Mouse (Mus musculus) heart, embryonic 12.5 days (tissue): ENCODE measurements at regions not wholly inside any gene's neighbourhood (a gene's known extent, or its start where the extent isn't known, plus 50 kb on each side); places are given as distances from the start of the nearest gene placed in this dataset.

Source experiments
- ATAC-seq: fragments of 200-750 bp; cut with Nextera tagmentation; 2 replicates; pipeline ENCODE4 v1.8.0; 2017; ENCODE audit warnings: moderate TSS enrichment, moderate library complexity; ENCODE audit not compliant: insufficient number of reproducible peaks, low FRiP score
- H3K27ac ChIP-seq: fragments of 300-500 bp; sonication (generic); 2 replicates; pipeline ENCODE4 v1.5.1; 2016; ENCODE audit warnings: mild to moderate bottlenecking, moderate library complexity; ENCODE audit not compliant: poor library complexity, severe bottlenecking
- H3K27me3 ChIP-seq: fragments of 300-500 bp; sonication (generic); replicated peaks from 2 replicates; pipeline ENCODE4 v1.6.1; 2016; ENCODE audit warnings: mild to moderate bottlenecking, moderate library complexity
- H3K36me3 ChIP-seq: fragments of 300-500 bp; sonication (generic); 2 replicates; pipeline ENCODE4 v1.6.1; 2016; ENCODE audit warnings: mild to moderate bottlenecking, moderate library complexity
- H3K4me1 ChIP-seq: fragments of 300-500 bp; sonication (generic); replicated peaks from 2 replicates; pipeline ENCODE4 v1.6.1; 2016; ENCODE audit warnings: mild to moderate bottlenecking
- H3K4me2 ChIP-seq: fragments of 300-500 bp; sonication (generic); 2 replicates; pipeline ENCODE4 v1.6.1; 2016; ENCODE audit warnings: mild to moderate bottlenecking, moderate library complexity
- H3K4me3 ChIP-seq: fragments of 300-500 bp; sonication (generic); 2 replicates; pipeline ENCODE4 v1.5.1; 2016; ENCODE audit warnings: mild to moderate bottlenecking
- H3K9ac ChIP-seq: fragments of 300-500 bp; sonication (generic); 2 replicates; pipeline ENCODE4 v1.6.1; 2016; ENCODE audit warnings: mild to moderate bottlenecking, moderate library complexity
- H3K9me3 ChIP-seq: fragments of 300-500 bp; sonication (generic); replicated peaks from 2 replicates; pipeline ENCODE4 v1.6.1; 2016; ENCODE audit warnings: mild to moderate bottlenecking, moderate library complexity
- WGBS: fragments of 180-500 bp; shearing (Covaris S2); methylation state at CpG from one replicate; pipeline ENCODE4 v1.1.7; 2016; 5-methylcytosine and 5-hydroxymethylcytosine counted together

- Histone ChIP-seq H3K9me3 (no peaks in the 10 kb centered on the region), H3K9ac (no peak overlapping the region), H3K4me2 (0 out of 2 replicates have a peak overlapping the region, but pooled peaks have one; percentile 11), H3K4me3 (no peak overlapping the region), H3K27me3 (no peaks in the 10 kb centered on the region), H3K4me1 (peaks cover 32% of the 10 kb centered on the region), H3K27ac (no peak overlapping the region), H3K36me3 (no peaks in the 10 kb centered on the region)
- WGBS: 66% methylated on average over 16 of the region's 16 CpGs
- ATAC-seq: no peak
Observed at GRCm38 (mm10) chr5:148706323-148707120, 153.9 kb upstream of the Ubl3 start.

GRCm38 (mm10) chr5:148704769-148705168 is 152.2 kb upstream of the Ubl3 start:
- H3K4me2 ChIP-seq: no peak overlapping the region
- WGBS: 39% methylated on average over 5 of the region's 5 CpGs
- no peak overlapping the region for H3K27ac ChIP-seq
- H3K4me1 ChIP-seq: peaks cover 32% of the 10 kb centered on the region
- H3K36me3 ChIP-seq: no peaks in the 10 kb centered on the region
- no peaks in the 10 kb centered on the region for H3K9me3 ChIP-seq
- no peak overlapping the region for H3K4me3 ChIP-seq
- ATAC-seq: no peak
- H3K27me3 ChIP-seq: no peaks in the 10 kb centered on the region
- no peak overlapping the region for H3K9ac ChIP-seq

- WGBS: 54% methylated on average over 8 of the region's 8 CpGs
- no peak overlapping the region for H3K4me3 ChIP-seq
- peaks cover 10% of the 10 kb centered on the region for H3K4me1 ChIP-seq
- no peaks in the 10 kb centered on the region for H3K9me3 ChIP-seq
- H3K27ac ChIP-seq: no peak overlapping the region
- no peaks in the 10 kb centered on the region for H3K27me3 ChIP-seq
- no peak overlapping the region for H3K9ac ChIP-seq
- ATAC-seq: no peak
- no peak overlapping the region for H3K4me2 ChIP-seq
- H3K36me3 ChIP-seq: no peaks in the 10 kb centered on the region
Observed at GRCm38 (mm10) chr5:148701859-148702258, 149.3 kb upstream of the Ubl3 start.

GRCm38 (mm10) chr5:148701001-148701400 is 148.4 kb upstream of the Ubl3 start:
- Histone ChIP-seq H3K4me2 (no peak overlapping the region), H3K9me3 (no peaks in the 10 kb centered on the region), H3K27me3 (no peaks in the 10 kb centered on the region), H3K4me1 (peaks cover 9% of the 10 kb centered on the region; the same call in 1 of the 2 replicates), H3K36me3 (no peaks in the 10 kb centered on the region), H3K9ac (no peak overlapping the region), H3K27ac (no peak overlapping the region), H3K4me3 (no peak overlapping the region)
- ATAC-seq: no peak
- WGBS: 78% methylated on average over 7 of the region's 7 CpGs

- H3K4me3 ChIP-seq: no peak overlapping the region
- no peaks in the 10 kb centered on the region for H3K27me3 ChIP-seq
- no peak overlapping the region for H3K9ac ChIP-seq
- WGBS: 71% methylated on average over 5 of the region's 5 CpGs
- H3K27ac ChIP-seq: no peak overlapping the region
- ATAC-seq: no peak
- H3K4me1 ChIP-seq: peaks cover 9% of the 10 kb centered on the region; the same call in 1 of the 2 replicates
- no peaks in the 10 kb centered on the region for H3K9me3 ChIP-seq
- no peak overlapping the region for H3K4me2 ChIP-seq
- no peaks in the 10 kb centered on the region for H3K36me3 ChIP-seq
Observed at GRCm38 (mm10) chr5:148700240-148700639, 147.7 kb upstream of the Ubl3 start.

- Histone ChIP-seq H3K4me3 (no peak overlapping the region), H3K9ac (no peak overlapping the region), H3K4me2 (no peak overlapping the region), H3K36me3 (no peaks in the 10 kb centered on the region), H3K4me1 (0 out of 2 replicates have a peak, but pooled peaks cover 4% of the 10 kb centered on the region), H3K27ac (no peak overlapping the region), H3K27me3 (no peaks in the 10 kb centered on the region), H3K9me3 (no peaks in the 10 kb centered on the region)
- whole genome bisulfite sequencing: 76% methylated on average over 22 of the region's 22 CpGs
- ATAC-seq: no peak
Observed at GRCm38 (mm10) chr5:148697631-148698368, 145.2 kb upstream of the Ubl3 start.

- Histone ChIP-seq H3K4me3 (no peak overlapping the region), H3K9ac (no peak overlapping the region), H3K9me3 (no peaks in the 10 kb centered on the region), H3K4me1 (peaks cover 19% of the 10 kb centered on the region), H3K27me3 (no peaks in the 10 kb centered on the region), H3K27ac (no peak overlapping the region), H3K36me3 (no peaks in the 10 kb centered on the region), H3K4me2 (no peak overlapping the region)
- ATAC-seq: no peak
- 73% methylated on average over 7 of the region's 7 CpGs for WGBS
Observed at GRCm38 (mm10) chr5:148694352-148694751, 141.8 kb upstream of the Ubl3 start.

- Histone ChIP-seq H3K4me2 (no peak overlapping the region), H3K36me3 (no peaks in the 10 kb centered on the region), H3K9me3 (no peaks in the 10 kb centered on the region), H3K9ac (no peak overlapping the region), H3K27ac (no peak overlapping the region), H3K4me3 (no peak overlapping the region), H3K27me3 (no peaks in the 10 kb centered on the region), H3K4me1 (peaks cover 21% of the 10 kb centered on the region)
- WGBS: 65% methylated on average over 7 of the region's 7 CpGs
- no peak for ATAC-seq
Observed at GRCm38 (mm10) chr5:148691486-148691885, 138.9 kb upstream of the Ubl3 start.

GRCm38 (mm10) chr5:148690823-148691197 is 138.2 kb upstream of the Ubl3 start:
- WGBS: 54% methylated on average over 8 of the region's 8 CpGs
- ATAC-seq: no peak
- H3K27ac ChIP-seq: no peak overlapping the region

GRCm38 (mm10) chr5:148690158-148690822 is 137.7 kb upstream of the Ubl3 start:
- H3K9me3 ChIP-seq: 0 out of 2 replicates have a peak, but pooled peaks cover 3% of the 10 kb centered on the region
- H3K4me1 ChIP-seq: peaks cover 21% of the 10 kb centered on the region
- no peak overlapping the region for H3K4me2 ChIP-seq
- no peaks in the 10 kb centered on the region for H3K27me3 ChIP-seq
- no peak overlapping the region for H3K27ac ChIP-seq
- H3K4me3 ChIP-seq: no peak overlapping the region
- H3K36me3 ChIP-seq: no peaks in the 10 kb centered on the region
- peak; percentile 41; the same call in 1 of the 2 replicates for ATAC-seq
- H3K9ac ChIP-seq: no peak overlapping the region
- WGBS: 43% methylated on average over 7 of the region's 7 CpGs

More at GRCm38 (mm10) chr5:148690823-148691197, 138.2 kb upstream of the Ubl3 start:
- Histone ChIP-seq H3K9me3 (no peaks in the 10 kb centered on the region), H3K36me3 (no peaks in the 10 kb centered on the region), H3K4me3 (no peak overlapping the region), H3K9ac (no peak overlapping the region), H3K27me3 (no peaks in the 10 kb centered on the region), H3K4me2 (no peak overlapping the region), H3K4me1 (peaks cover 21% of the 10 kb centered on the region)

GRCm38 (mm10) chr5:148689297-148689696 is 136.7 kb upstream of the Ubl3 start:
- Histone ChIP-seq H3K36me3 (no peaks in the 10 kb centered on the region), H3K4me1 (peaks cover 21% of the 10 kb centered on the region), H3K27me3 (no peaks in the 10 kb centered on the region), H3K4me3 (no peak overlapping the region), H3K9ac (no peak overlapping the region), H3K4me2 (no peak overlapping the region), H3K27ac (no peak overlapping the region), H3K9me3 (0 out of 2 replicates have a peak, but pooled peaks cover 6% of the 10 kb centered on the region)
- 0 out of 2 replicates have a peak, but pooled peaks have one; percentile 34 for ATAC-seq
- 73% methylated on average over 9 of the region's 9 CpGs for WGBS
